Mouse (Mus musculus) lung, postnatal 0 days (tissue): ENCODE measurements at regions not wholly inside any gene's neighbourhood (a gene's known extent, or its start where the extent isn't known, plus 50 kb on each side); places are given as distances from the start of the nearest gene placed in this dataset.

Experiments
- ATAC-seq: fragments of 200-750 bp; cut with Nextera tagmentation; 2 replicates; pipeline ENCODE4 v1.8.0; 2017; ENCODE audit warnings: moderate library complexity
- DNase-seq: peaks from one replicate; pipeline ENCODE4 v3.0.0-alpha.2; 2016; ENCODE audit warnings: low spot score
- H3K27ac ChIP-seq: fragments of 300-500 bp; sonication (generic); 2 replicates; pipeline ENCODE4 v1.5.1; 2014; ENCODE audit warnings: antibody characterized with exemption, mild to moderate bottlenecking, low read length, mixed read lengths
- H3K27me3 ChIP-seq: fragments of 300-500 bp; sonication (generic); replicated peaks from 2 replicates; pipeline ENCODE4 v1.6.1; 2014; ENCODE audit warnings: low read length, mixed read lengths; ENCODE audit not compliant: insufficient read depth
- H3K36me3 ChIP-seq: fragments of 300-500 bp; sonication (generic); 2 replicates; pipeline ENCODE4 v1.6.1; 2014; ENCODE audit warnings: low read length, mixed read lengths; ENCODE audit not compliant: insufficient read depth
- H3K4me1 ChIP-seq: fragments of 300-500 bp; sonication (generic); 2 replicates; pipeline ENCODE4 v1.6.1; 2014; ENCODE audit warnings: antibody characterized with exemption, low read depth, low read length, mixed read lengths; ENCODE audit not compliant: insufficient read depth
- H3K4me2 ChIP-seq: fragments of 300-500 bp; sonication (generic); replicated peaks from 2 replicates; pipeline ENCODE4 v1.6.1; 2014; ENCODE audit warnings: low read depth, mild to moderate bottlenecking, low read length, moderate library complexity, mixed read lengths
- H3K4me3 ChIP-seq: fragments of 300-500 bp; sonication (generic); 2 replicates; pipeline ENCODE4 v1.5.1; 2014; ENCODE audit warnings: low read depth, low read length
- H3K9ac ChIP-seq: fragments of 300-500 bp; sonication (generic); replicated peaks from 2 replicates; pipeline ENCODE4 v1.6.1; 2014; ENCODE audit warnings: low read depth, mild to moderate bottlenecking
- H3K9me3 ChIP-seq: fragments of 300-500 bp; sonication (generic); 2 replicates; pipeline ENCODE4 v1.6.1; 2016; ENCODE audit warnings: low read length, mixed read lengths
- CTCF ChIP-seq: IDR thresholded peaks from 2 replicates; pipeline ENCODE4 v1.5.1; 2016; ENCODE audit warnings: antibody characterized with exemption, mild to moderate bottlenecking
- EP300 ChIP-seq: IDR thresholded peaks from 2 replicates; pipeline ENCODE4 v1.6.1; 2016; ENCODE audit warnings: antibody characterized with exemption, mild to moderate bottlenecking, control low read depth
- WGBS: fragments of 180-500 bp; shearing (Covaris S2); extraction: QIAGEN DNeasy Blood & Tissue Kit; methylation state at CpG from one replicate; pipeline ENCODE4 v1.1.7; 2014; 5-methylcytosine and 5-hydroxymethylcytosine counted together

- Histone ChIP-seq H3K4me1 (no peaks in the 10 kb centered on the region), H3K4me2 (no peak overlapping the region), H3K9ac (no peak overlapping the region), H3K9me3 (no peaks in the 10 kb centered on the region), H3K27ac (no peak overlapping the region), H3K27me3 (no peaks in the 10 kb centered on the region), H3K4me3 (no peak overlapping the region), H3K36me3 (no peaks in the 10 kb centered on the region)
- TF ChIP-seq EP300 (no peak), CTCF (no peak)
- 74% methylated on average over 4 of the region's 4 CpGs for WGBS
- ATAC-seq (no peak), DNase-seq (no peak)
These were observed 101.5 kb upstream of the Atp1b1 start for GRCm38 (mm10) chr1:164559546-164560228.

- no peak for TF ChIP-seq CTCF
- TF ChIP-seq EP300, result no peak
- no peak overlapping the region for H3K4me3 ChIP-seq
- no peaks in the 10 kb centered on the region for H3K27me3 ChIP-seq
- ATAC-seq (no peak), DNase-seq (no peak)
- H3K27ac ChIP-seq, result no peak overlapping the region
- no peaks in the 10 kb centered on the region for H3K9me3 ChIP-seq
- WGBS, result 19% methylated on average over 4 of the region's 4 CpGs
- no peak overlapping the region for H3K9ac ChIP-seq
- no peaks in the 10 kb centered on the region for H3K36me3 ChIP-seq
- no peak overlapping the region for H3K4me2 ChIP-seq
- H3K4me1 ChIP-seq, result no peaks in the 10 kb centered on the region
These were observed 94.5 kb upstream of the Atp1b1 start for GRCm38 (mm10) chr1:164552658-164553057.

- TF ChIP-seq EP300 (no peak), CTCF (no peak)
- no peaks in the 10 kb centered on the region for H3K36me3 ChIP-seq
- H3K4me2 ChIP-seq, result no peak overlapping the region
- no peak overlapping the region for H3K27ac ChIP-seq
- 62% methylated on average over 2 of the region's 2 CpGs for WGBS
- no peak overlapping the region for H3K4me3 ChIP-seq
- H3K9me3 ChIP-seq, result no peaks in the 10 kb centered on the region
- ATAC-seq, result no peak
- DNase-seq, result no peak
- no peak overlapping the region for H3K9ac ChIP-seq
- H3K4me1 ChIP-seq, result no peaks in the 10 kb centered on the region
- no peaks in the 10 kb centered on the region for H3K27me3 ChIP-seq
These were observed 92.9 kb upstream of the Atp1b1 start for GRCm38 (mm10) chr1:164551019-164551418.

- H3K4me2 ChIP-seq, result no peak overlapping the region
- WGBS, result 76% methylated on average over 3 of the region's 3 CpGs
- no peak for ATAC-seq
- H3K27me3 ChIP-seq, result no peaks in the 10 kb centered on the region
- H3K4me1 ChIP-seq, result no peaks in the 10 kb centered on the region
- no peak overlapping the region for H3K27ac ChIP-seq
- H3K36me3 ChIP-seq, result no peaks in the 10 kb centered on the region
- H3K9ac ChIP-seq, result no peak overlapping the region
- H3K9me3 ChIP-seq, result no peaks in the 10 kb centered on the region
- no peak overlapping the region for H3K4me3 ChIP-seq
- TF ChIP-seq CTCF, result no peak
- TF ChIP-seq EP300, result no peak
- DNase-seq, result no peak
These were observed 92.4 kb upstream of the Atp1b1 start for GRCm38 (mm10) chr1:164550596-164550995.

- TF ChIP-seq CTCF (no peak), EP300 (no peak)
- ATAC-seq, result no peak
- 56% methylated on average over 8 of the region's 8 CpGs for WGBS
- Histone ChIP-seq H3K9ac (no peak overlapping the region), H3K36me3 (no peaks in the 10 kb centered on the region), H3K27ac (no peak overlapping the region), H3K27me3 (no peaks in the 10 kb centered on the region), H3K4me3 (no peak overlapping the region), H3K4me1 (no peaks in the 10 kb centered on the region), H3K9me3 (no peaks in the 10 kb centered on the region), H3K4me2 (no peak overlapping the region)
- DNase-seq, result no peak
These were observed 89.9 kb upstream of the Atp1b1 start for GRCm38 (mm10) chr1:164548071-164548470.

GRCm38 (mm10) chr1:164545843-164546242, 87.7 kb upstream of the Atp1b1 start:
- ATAC-seq, result no peak
- 52% methylated on average over 4 of the region's 4 CpGs for WGBS
- TF ChIP-seq CTCF (no peak), EP300 (no peak)
- Histone ChIP-seq H3K9me3 (no peaks in the 10 kb centered on the region), H3K4me1 (no peaks in the 10 kb centered on the region), H3K4me2 (no peak overlapping the region), H3K36me3 (no peaks in the 10 kb centered on the region), H3K27ac (no peak overlapping the region), H3K9ac (no peak overlapping the region), H3K4me3 (no peak overlapping the region), H3K27me3 (no peaks in the 10 kb centered on the region)
- DNase-seq, result no peak
